ENCODE assay signal across 10 mouse cellular contexts in genomic region chr11:110409776-110410175, GRCm38 (mm10). TPM values are rescaled to one million over a fixed set of nuclear protein-coding genes. Genes with fewer than 3 reads are reported as not detected.
A peak's percentile ranks its signal among the peaks of the same experiment; 100 is the strongest.
DNase-seq lines count a peak whose midpoint lies in the region; TF ChIP-seq lines count a peak whose summit lies in the region.
"Had no signal": no experiment of that assay in that cellular context is flagged by ENCODE, and none has a peak within 500 bp of the region (broad histone marks: within the 10 kb centered on the region; RNA-seq: fewer than 3 reads in every experiment).

No protein-coding gene starts in this region.

- TF ChIP-seq CTCF in cortical plate, adult 2 months (IDR thresholded peaks at IDR 0.05; ENCODE audit: extremely low read depth, insufficient read depth, low read length) = 0 out of 2 replicates have a peak, but pooled peaks have one; percentile 26

- TF ChIP-seq POLR2A in cortical plate, adult 2 months (IDR thresholded peaks at IDR 0.05; ENCODE audit: extremely low read depth, insufficient read depth, low read length) = no peak

- no peak overlapping the region for H3K4me3 ChIP-seq in cortical plate, adult 2 months (ENCODE audit: insufficient read depth, low read length)
- H3K4me3 ChIP-seq: heart, embryonic 13.5 days had no signal

- H3K4me1 ChIP-seq in cortical plate, adult 2 months (ENCODE audit: control insufficient read depth, insufficient read depth, low read length) = no peaks in the 10 kb centered on the region
- H3K4me1 ChIP-seq: heart, embryonic 13.5 days had no signal

- DNase-seq in gastrocnemius, postnatal 14 days = peak; percentile 15
- no peak for DNase-seq in gastrocnemius, adult 8-10 months (ENCODE audit: low spot score in 2 of 2)
- peak; percentile 16 to 32 for DNase-seq in CD8-positive naive resting alpha-beta T cell, adult 2 months (ENCODE audit: low read depth in 2 of 2, low spot score in 2 of 2)
- peak; percentile 20 for DNase-seq in spleen, adult 12 weeks (ENCODE audit: low spot score)
- DNase-seq in right cerebral cortex, adult 18-20 months = no peak
- no peak for DNase-seq in urinary bladder, postnatal 36 days (ENCODE audit: low spot score in 2 of 2)
- DNase-seq in cerebellum, adult 18-20 months = no peak

- no peak overlapping the region for H3K27ac ChIP-seq in cortical plate, adult 2 months (ENCODE audit: insufficient read depth, low read length)
- H3K27ac ChIP-seq: heart, embryonic 13.5 days; macrophage had no signal

- intact Hi-C loops in gastrocnemius, postnatal 14 days (cut with DNase I; ENCODE audit: low total_unique reads) = no loop called here

RNA-seq across cellular contexts. Expression of gene Map2k6, which starts 10.9 kb away (rescaled TPM):
- 10 to 100 TPM; 24.0 to 30.4 TPM for total RNA-seq in gastrocnemius, postnatal 14 days (2021)
- 10 to 100 TPM; 37.4 to 48.9 (median 43.0) TPM for total RNA-seq in gastrocnemius, adult 8-10 months (2022)
- polyA plus RNA-seq in cortical plate, adult 2 months (2012; rRNA removed) = 10.1 and 11.0 TPM in 2 replicates

Comparison
In these comparisons a context has a peak if more than half of its experiments do, and no peak if none do; other contexts are left out.
1. DNase-seq: peak in gastrocnemius, postnatal 14 days (single experiment), CD8-positive naive resting alpha-beta T cell, adult 2 months (2 of 2) and spleen, adult 12 weeks (single experiment); none in gastrocnemius, adult 8-10 months (0 of 2), right cerebral cortex, adult 18-20 months (single experiment), urinary bladder, postnatal 36 days (0 of 2) and cerebellum, adult 18-20 months (0 of 2).